Mouse (Mus musculus) forebrain, postnatal 0 days (tissue): ENCODE measurements around the gene Elavl2. TPM values are rescaled to one million over a fixed set of nuclear protein-coding genes. Genes with fewer than 3 reads are reported as not detected.

ENCODE experiments used
- ATAC-seq: fragments of 200-750 bp; cut with Nextera tagmentation; 2 replicates; pipeline ENCODE4 v1.8.0; 2017; ENCODE audit warnings: mild to moderate bottlenecking, moderate library complexity
- DNase-seq: peaks from one replicate; pipeline ENCODE4 v3.0.0-alpha.2; 2015
- H3K27ac ChIP-seq: fragments of 300-500 bp; sonication (generic); 2 replicates; pipeline ENCODE4 v1.5.1; 2014; ENCODE audit warnings: low read depth, mild to moderate bottlenecking, antibody characterized with exemption, low read length, moderate library complexity, mixed read lengths
- H3K27me3 ChIP-seq: fragments of 300-500 bp; sonication (generic); 2 replicates; pipeline ENCODE4 v1.6.1; 2014; ENCODE audit warnings: mild to moderate bottlenecking, low read length, mixed read lengths; ENCODE audit not compliant: insufficient read depth
- H3K36me3 ChIP-seq: fragments of 300-500 bp; sonication (generic); 2 replicates; pipeline ENCODE4 v1.6.1; 2014; ENCODE audit warnings: mild to moderate bottlenecking, moderate library complexity; ENCODE audit not compliant: insufficient read depth
- H3K4me1 ChIP-seq: fragments of 300-500 bp; sonication (generic); 2 replicates; pipeline ENCODE4 v1.6.1; 2014; ENCODE audit warnings: antibody characterized with exemption; ENCODE audit not compliant: insufficient read depth
- H3K4me2 ChIP-seq: fragments of 300-500 bp; sonication (generic); 2 replicates; pipeline ENCODE4 v1.6.1; 2014; ENCODE audit warnings: low read depth, mild to moderate bottlenecking, moderate library complexity
- H3K4me3 ChIP-seq: fragments of 300-500 bp; sonication (generic); 2 replicates; pipeline ENCODE4 v1.5.1; 2014; ENCODE audit warnings: low read depth, low read length, mixed read lengths
- H3K9ac ChIP-seq: fragments of 300-500 bp; sonication (generic); 2 replicates; pipeline ENCODE4 v1.6.1; 2014; ENCODE audit warnings: mild to moderate bottlenecking
- H3K9me3 ChIP-seq: fragments of 300-500 bp; sonication (generic); 2 replicates; pipeline ENCODE4 v1.6.1; 2016; ENCODE audit warnings: low read length
- CTCF ChIP-seq: sonication (generic); IDR thresholded peaks from 2 replicates; pipeline ENCODE4 v1.5.1; 2016; ENCODE audit warnings: antibody characterized with exemption, control low read depth, low read depth
- WGBS: fragments of 180-500 bp; shearing (Covaris S2); extraction: QIAGEN DNeasy Blood & Tissue Kit; methylation state at CpG from one replicate; pipeline ENCODE4 v1.1.7; 2014; 5-methylcytosine and 5-hydroxymethylcytosine counted together
- polyA plus RNA-seq: library from polyadenylated mRNA; unstranded; fragments of >200 nt; fragmentation: Nextera tagmentation; extraction: Ambion mirVana; gene quantifications from 2 replicates; pipeline ENCODE4 v1.2.1, GENCODE M21; 2015
- total RNA-seq: library from RNA; depleted of rRNA; stranded (reverse); fragments of >200 nt; gene quantifications from 2 replicates; pipeline ENCODE4 v1.2.3, GENCODE M21; 2014

The Elavl2 gene
- total and polyA plus RNA-seq, 2 experiments from 2014 or later, result 74.4 to 84.8 TPM

- H3K4me2 ChIP-seq, result no peak overlapping the region
- H3K9me3 ChIP-seq, result no peaks in the 10 kb centered on the region
- ATAC-seq, result no peak
- DNase-seq, result no peak
- H3K36me3 ChIP-seq, result no peaks in the 10 kb centered on the region
- no peak overlapping the region for H3K27ac ChIP-seq
- no peak overlapping the region for H3K4me3 ChIP-seq
- H3K9ac ChIP-seq, result no peak overlapping the region
- H3K4me1 ChIP-seq, result no peaks in the 10 kb centered on the region; the same call in 1 of the 2 replicates
- WGBS, result 80% methylated on average over 5 of the region's 5 CpGs
- TF ChIP-seq CTCF, result no peak
- no peaks in the 10 kb centered on the region for H3K27me3 ChIP-seq
These were observed 51.0 kb downstream of the Elavl2 start for GRCm38 (mm10) chr4:91349579-91349978.

GRCm38 (mm10) chr4:91334177-91334576 is 66.4 kb downstream of the Elavl2 start:
- H3K4me2 ChIP-seq, result no peak overlapping the region
- H3K9me3 ChIP-seq, result no peaks in the 10 kb centered on the region
- TF ChIP-seq CTCF, result no peak
- H3K9ac ChIP-seq, result no peak overlapping the region
- WGBS, result 91% methylated on average over 4 of the region's 4 CpGs
- H3K27me3 ChIP-seq, result no peaks in the 10 kb centered on the region
- ATAC-seq (no peak), DNase-seq (no peak)
- no peak overlapping the region for H3K4me3 ChIP-seq
- no peak overlapping the region for H3K27ac ChIP-seq
- no peaks in the 10 kb centered on the region for H3K4me1 ChIP-seq
- no peaks in the 10 kb centered on the region for H3K36me3 ChIP-seq

GRCm38 (mm10) chr4:91310801-91311200 is 89.8 kb downstream of the Elavl2 start:
- peak; percentile 19 for DNase-seq
- no peak for ATAC-seq
- H3K9ac ChIP-seq, result no peak overlapping the region

GRCm38 (mm10) chr4:91297706-91298105 is 102.9 kb downstream of the Elavl2 start:
- TF ChIP-seq CTCF, result no peak
- no peaks in the 10 kb centered on the region for H3K27me3 ChIP-seq
- H3K4me1 ChIP-seq, result no peaks in the 10 kb centered on the region
- no peaks in the 10 kb centered on the region for H3K9me3 ChIP-seq
- ATAC-seq (no peak), DNase-seq (no peak)
- no peak overlapping the region for H3K27ac ChIP-seq
- no peak overlapping the region for H3K9ac ChIP-seq
- H3K4me3 ChIP-seq, result no peak overlapping the region
- peaks cover 5% of the 10 kb centered on the region; the same call in 1 of the 2 replicates for H3K36me3 ChIP-seq
- H3K4me2 ChIP-seq, result no peak overlapping the region

More at GRCm38 (mm10) chr4:91310801-91311200, 89.8 kb downstream of the Elavl2 start:
- no peak overlapping the region for H3K27ac ChIP-seq
- H3K9me3 ChIP-seq, result no peaks in the 10 kb centered on the region
- TF ChIP-seq CTCF, result no peak
- no peaks in the 10 kb centered on the region for H3K27me3 ChIP-seq
- peaks cover 9% of the 10 kb centered on the region; the same call in 1 of the 2 replicates for H3K36me3 ChIP-seq
- H3K4me2 ChIP-seq, result no peak overlapping the region
- no peak overlapping the region for H3K4me3 ChIP-seq
- no peaks in the 10 kb centered on the region for H3K4me1 ChIP-seq
- WGBS, result 66% methylated on average over 1 of the region's 1 CpGs

- Histone ChIP-seq H3K4me1 (peaks cover 9% of the 10 kb centered on the region), H3K9me3 (no peaks in the 10 kb centered on the region), H3K36me3 (peaks cover 5% of the 10 kb centered on the region; the same call in 1 of the 2 replicates), H3K4me3 (no peak overlapping the region), H3K4me2 (no peak overlapping the region), H3K27ac (no peak overlapping the region), H3K27me3 (no peaks in the 10 kb centered on the region), H3K9ac (no peak overlapping the region)
- WGBS, result 72% methylated on average over 4 of the region's 4 CpGs
- TF ChIP-seq CTCF, result no peak
- no peak for ATAC-seq
- no peak for DNase-seq
These were observed 105.3 kb downstream of the Elavl2 start for GRCm38 (mm10) chr4:91295317-91295716.

GRCm38 (mm10) chr4:91291526-91291925 is 109.1 kb downstream of the Elavl2 start:
- H3K4me1 ChIP-seq, result peaks cover 12% of the 10 kb centered on the region
- WGBS, result 57% methylated on average over 1 of the region's 1 CpGs
- H3K4me2 ChIP-seq, result no peak overlapping the region
- DNase-seq (peak; percentile 22), ATAC-seq (peak; percentile 39; the same call in 1 of the 2 replicates)
- H3K27ac ChIP-seq, result 0 out of 2 replicates have a peak overlapping the region, but pooled peaks have one; percentile 10
- TF ChIP-seq CTCF, result no peak
- no peaks in the 10 kb centered on the region for H3K9me3 ChIP-seq
- H3K27me3 ChIP-seq, result no peaks in the 10 kb centered on the region
- no peak overlapping the region for H3K4me3 ChIP-seq
- no peak overlapping the region for H3K9ac ChIP-seq
- no peaks in the 10 kb centered on the region for H3K36me3 ChIP-seq

GRCm38 (mm10) chr4:91290373-91290772 is 110.2 kb downstream of the Elavl2 start:
- Histone ChIP-seq H3K4me1 (peaks cover 12% of the 10 kb centered on the region), H3K27ac (no peak overlapping the region), H3K4me3 (no peak overlapping the region), H3K4me2 (no peak overlapping the region), H3K9me3 (no peaks in the 10 kb centered on the region), H3K27me3 (no peaks in the 10 kb centered on the region), H3K9ac (no peak overlapping the region), H3K36me3 (no peaks in the 10 kb centered on the region)
- TF ChIP-seq CTCF, result no peak
- DNase-seq, result no peak
- 42% methylated on average over 1 of the region's 1 CpGs for WGBS
- ATAC-seq, result peak; percentile 58
